Mouse (Mus musculus) forebrain, embryonic 11.5 days (tissue): Measurements from ENCODE around the gene Slc9a7. TPM values are rescaled to one million over a fixed set of nuclear protein-coding genes. Genes with fewer than 3 reads are reported as not detected.

Source experiments
- ATAC-seq: fragments of 200-750 bp; cut with Nextera tagmentation; replicated peaks from 2 replicates; pipeline ENCODE4 v1.8.0; 2017; ENCODE audit warnings: moderate TSS enrichment; ENCODE audit not compliant: low FRiP score
- DNase-seq: peaks from one replicate; pipeline ENCODE4 v3.0.0-alpha.2; 2017; ENCODE audit warnings: low spot score
- H3K27ac ChIP-seq: fragments of 300-500 bp; sonication (generic); 2 replicates; pipeline ENCODE4 v1.5.1; 2014; ENCODE audit warnings: low read depth, low read length
- H3K27me3 ChIP-seq: fragments of 300-500 bp; sonication (generic); 2 replicates; pipeline ENCODE4 v1.6.1; 2014; ENCODE audit warnings: mild to moderate bottlenecking, low read length, mixed read lengths; ENCODE audit not compliant: control insufficient read depth, insufficient read depth
- H3K36me3 ChIP-seq: fragments of 300-500 bp; sonication (generic); 2 replicates; pipeline ENCODE4 v1.6.1; 2014; ENCODE audit warnings: mild to moderate bottlenecking, low read length, moderate library complexity, mixed read lengths; ENCODE audit not compliant: control insufficient read depth, insufficient read depth
- H3K4me1 ChIP-seq: fragments of 300-500 bp; sonication (generic); replicated peaks from 2 replicates; pipeline ENCODE4 v1.6.1; 2014; ENCODE audit warnings: low read length, mixed read lengths; ENCODE audit not compliant: control insufficient read depth, insufficient read depth
- H3K4me2 ChIP-seq: fragments of 300-500 bp; sonication (generic); 2 replicates; pipeline ENCODE4 v1.6.1; 2014; ENCODE audit warnings: low read depth, mild to moderate bottlenecking, low read length, moderate library complexity, mixed read lengths; ENCODE audit not compliant: severe bottlenecking
- H3K4me3 ChIP-seq: fragments of 300-500 bp; sonication (generic); 2 replicates; pipeline ENCODE4 v1.5.1; 2014; ENCODE audit warnings: low read depth, low read length
- H3K9ac ChIP-seq: fragments of 300-500 bp; sonication (generic); 2 replicates; pipeline ENCODE4 v1.6.1; 2014; ENCODE audit warnings: low read length
- H3K9me3 ChIP-seq: fragments of 300-500 bp; sonication (generic); 2 replicates; pipeline ENCODE4 v1.6.1; 2016; ENCODE audit warnings: low read length, mixed read lengths; ENCODE audit not compliant: control insufficient read depth
- WGBS: fragments of 180-500 bp; shearing (Covaris S2); extraction: QIAGEN DNeasy Blood & Tissue Kit; methylation state at CpG from one replicate; pipeline ENCODE4 v1.1.7; 2014; 5-methylcytosine and 5-hydroxymethylcytosine counted together
- polyA plus RNA-seq: library from polyadenylated mRNA; unstranded; fragments of >200 nt; fragmentation: Nextera tagmentation; extraction: Ambion mirVana; gene quantifications from 2 replicates; pipeline ENCODE4 v1.2.1, GENCODE M21; 2014

Slc9a7 gene
- polyA plus RNA-seq, result 1.4 and 1.6 TPM in 2 replicates

DNA sequence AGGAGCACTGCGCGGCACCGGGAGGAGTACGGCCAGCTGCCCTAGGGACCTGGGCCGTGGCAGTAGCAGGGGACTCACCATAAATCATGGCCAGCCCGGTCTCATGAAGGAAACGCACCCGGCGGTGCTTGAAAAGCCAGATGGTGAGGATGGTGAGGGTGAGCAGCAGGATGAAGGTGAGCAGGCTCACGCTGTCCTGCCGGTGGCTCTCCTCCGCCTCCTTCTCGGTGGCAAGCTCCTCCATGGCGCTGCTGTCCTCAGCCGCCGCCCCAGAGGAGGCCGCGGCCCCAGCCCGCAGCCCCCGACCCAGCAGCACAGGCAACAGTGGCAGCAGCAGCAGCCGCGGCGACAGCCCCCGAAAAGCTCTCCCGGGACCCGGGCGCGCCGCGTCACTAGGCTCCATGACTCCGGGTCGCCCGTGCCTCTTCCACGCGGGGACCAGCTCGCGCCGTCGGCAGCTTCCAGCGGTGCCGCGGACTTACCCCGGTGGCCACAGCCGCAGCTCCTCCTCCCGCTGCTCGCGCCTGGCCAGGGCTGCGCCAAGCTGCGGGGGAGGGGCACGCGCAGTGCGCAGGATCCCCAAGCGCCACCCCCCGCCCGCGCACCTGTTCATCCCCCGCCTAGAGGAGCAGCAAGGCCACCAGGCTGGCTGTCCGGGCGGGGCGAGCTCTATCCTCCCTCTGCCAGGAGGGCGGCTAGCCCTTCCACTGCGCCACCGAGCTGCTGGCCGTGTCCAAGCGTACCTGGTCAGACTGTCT lies at the start of gene Slc9a7:
Gene Slc9a7 (minus strand): TSS at position 526 of the 758 bp plus-strand sequence.
- peak within 1 kb of the TSS; percentile 47 for H3K4me3 ChIP-seq
- H3K36me3 ChIP-seq, result no peaks in the 10 kb centered on the region
- peak within 1 kb of the TSS; percentile 52 for H3K9ac ChIP-seq
- H3K4me2 ChIP-seq, result peak within 1 kb of the TSS; percentile 63
- no peaks in the 10 kb centered on the region for H3K9me3 ChIP-seq
- peak; percentile 73 for DNase-seq
- 10% methylated on average over 27 of the region's 65 CpGs for WGBS
- no peaks in the 10 kb centered on the region for H3K27me3 ChIP-seq
- ATAC-seq, result peak; percentile 89
- no peak within 1 kb of the TSS for H3K27ac ChIP-seq
- H3K4me1 ChIP-seq, result no peaks in the 10 kb centered on the region

DNA sequence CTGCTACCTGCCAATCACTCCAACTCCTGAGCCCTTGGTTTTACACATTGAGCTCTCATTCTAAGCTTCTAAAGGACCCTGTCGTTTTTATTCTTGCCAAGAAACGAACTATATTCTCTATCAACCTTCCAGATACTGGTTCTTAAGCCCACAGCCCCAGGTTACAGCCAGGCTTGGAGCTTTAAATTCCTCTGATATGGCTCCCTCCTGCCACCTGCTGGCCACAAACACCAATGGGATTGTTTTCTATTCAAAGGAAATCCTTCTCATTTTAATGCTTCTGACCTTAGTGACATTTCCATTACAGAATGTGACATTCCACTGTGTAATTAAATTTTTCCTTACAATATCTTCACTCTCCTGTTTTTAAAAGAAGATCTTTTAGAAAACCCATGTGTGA lies 44.1 kb upstream of the Slc9a7 start:
- Histone ChIP-seq H3K9me3 (no peaks in the 10 kb centered on the region), H3K4me2 (no peak overlapping the region), H3K4me3 (no peak overlapping the region), H3K36me3 (no peaks in the 10 kb centered on the region), H3K27me3 (no peaks in the 10 kb centered on the region), H3K9ac (no peak overlapping the region), H3K4me1 (no peaks in the 10 kb centered on the region), H3K27ac (no peak overlapping the region)
- ATAC-seq, result no peak
- 10% methylated on average over 2 of the region's 2 CpGs for WGBS
- DNase-seq, result peak; percentile 51

DNA sequence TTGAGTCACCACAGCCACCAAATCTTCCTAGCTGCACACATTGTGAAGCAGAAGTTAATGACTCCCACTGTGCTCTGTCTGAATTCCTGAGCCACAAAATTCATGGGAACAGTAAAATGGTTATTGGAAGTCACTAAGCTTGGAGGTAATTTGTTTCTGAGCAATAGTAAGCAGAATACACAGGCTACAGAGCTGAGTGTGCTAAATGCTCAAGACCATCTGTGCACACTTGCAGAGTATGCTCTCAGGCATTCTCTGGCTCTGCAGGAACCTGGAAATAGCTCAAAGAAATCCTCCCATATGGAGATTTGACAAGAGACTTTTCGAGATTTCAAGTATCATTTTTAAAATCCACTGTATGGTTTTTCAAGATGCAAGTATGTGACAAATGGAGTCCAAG lies 41.1 kb upstream of the Slc9a7 start:
- WGBS, result 67% methylated on average over 1 of the region's 1 CpGs

DNA sequence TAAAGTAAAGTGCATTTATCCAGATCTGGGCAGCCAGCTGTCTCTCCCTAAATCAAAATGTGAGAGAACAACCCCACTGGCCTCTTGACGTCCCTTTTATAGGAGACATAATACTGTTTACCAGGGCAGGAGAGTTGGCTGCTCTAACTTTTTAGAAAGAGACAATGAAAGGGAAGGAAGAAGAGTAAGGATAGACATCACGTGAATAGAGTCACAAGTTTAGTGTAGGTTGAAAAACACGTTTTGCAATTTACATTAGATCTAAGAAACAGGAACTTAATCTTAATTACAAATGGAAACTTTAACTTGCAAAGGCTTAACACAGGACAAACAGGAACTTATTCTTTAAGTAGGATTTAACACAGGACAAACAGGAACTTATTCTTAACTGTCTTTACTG lies 15.6 kb upstream of the Slc9a7 start:
- H3K4me3 ChIP-seq, result no peak overlapping the region
- no peaks in the 10 kb centered on the region for H3K9me3 ChIP-seq
- no peaks in the 10 kb centered on the region for H3K27me3 ChIP-seq
- no peak for DNase-seq
- H3K27ac ChIP-seq, result no peak overlapping the region
- H3K4me2 ChIP-seq, result no peak overlapping the region
- no peak for ATAC-seq
- no peaks in the 10 kb centered on the region for H3K4me1 ChIP-seq
- WGBS, result 44% methylated on average over 3 of the region's 3 CpGs
- no peak overlapping the region for H3K9ac ChIP-seq
- H3K36me3 ChIP-seq, result no peaks in the 10 kb centered on the region

More for the DNA sequence above, 41.1 kb upstream of the Slc9a7 start:
- Histone ChIP-seq H3K9ac (no peak overlapping the region), H3K9me3 (no peaks in the 10 kb centered on the region), H3K27me3 (no peaks in the 10 kb centered on the region), H3K4me3 (no peak overlapping the region), H3K27ac (no peak overlapping the region), H3K4me1 (no peaks in the 10 kb centered on the region), H3K36me3 (no peaks in the 10 kb centered on the region), H3K4me2 (no peak overlapping the region)
- no peak for ATAC-seq
- no peak for DNase-seq

DNA sequence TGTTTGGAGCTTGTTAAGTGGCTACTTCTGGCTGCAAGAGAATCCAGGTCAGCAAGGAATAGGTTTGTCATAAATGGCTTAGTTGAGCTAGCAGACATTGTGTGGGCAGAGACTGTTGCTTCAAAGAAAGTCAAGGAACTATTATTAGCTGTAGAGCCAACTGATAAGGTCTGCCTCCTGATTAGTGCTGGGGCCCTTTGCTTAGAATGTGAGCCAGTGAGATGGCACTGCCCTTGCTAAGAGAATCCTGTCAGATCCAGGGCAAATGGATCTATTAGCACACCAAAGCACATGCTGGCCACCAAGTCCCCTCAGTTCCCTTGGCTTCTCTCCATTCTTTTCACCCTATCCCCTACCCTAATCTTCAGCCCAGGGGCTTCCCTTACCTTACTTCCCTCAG lies 14.3 kb upstream of the Slc9a7 start:
- no peaks in the 10 kb centered on the region for H3K36me3 ChIP-seq
- no peak for ATAC-seq
- no peak overlapping the region for H3K27ac ChIP-seq
- H3K4me2 ChIP-seq, result no peak overlapping the region
- H3K9me3 ChIP-seq, result no peaks in the 10 kb centered on the region
- no peak for DNase-seq
- H3K27me3 ChIP-seq, result no peaks in the 10 kb centered on the region
- H3K4me3 ChIP-seq, result no peak overlapping the region
- no peak overlapping the region for H3K9ac ChIP-seq
- no peaks in the 10 kb centered on the region for H3K4me1 ChIP-seq

DNA sequence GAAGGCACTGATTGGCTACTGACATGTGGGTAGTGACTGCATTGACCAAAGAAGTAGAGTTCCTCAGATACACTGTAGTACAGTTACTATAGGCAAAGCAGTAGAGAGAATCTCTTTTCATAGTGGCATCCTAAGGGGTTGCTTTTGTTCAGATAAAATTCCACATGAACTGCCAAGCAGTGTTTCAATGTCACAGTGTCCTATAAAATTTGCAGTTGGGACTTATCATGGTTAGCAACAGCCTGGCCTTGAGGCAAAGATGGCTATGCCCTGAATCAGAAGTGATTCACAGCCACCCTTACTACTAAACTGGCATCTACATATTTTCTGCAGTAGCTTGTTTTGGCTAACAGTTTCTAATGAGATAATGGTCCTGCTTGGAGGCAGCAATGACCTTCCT lies 11.7 kb upstream of the Slc9a7 start:
- no peak overlapping the region for H3K4me3 ChIP-seq
- DNase-seq, result no peak
- no peaks in the 10 kb centered on the region for H3K36me3 ChIP-seq
- no peak overlapping the region for H3K4me2 ChIP-seq
- no peaks in the 10 kb centered on the region for H3K27me3 ChIP-seq
- H3K9me3 ChIP-seq, result no peaks in the 10 kb centered on the region
- no peak overlapping the region for H3K9ac ChIP-seq
- H3K27ac ChIP-seq, result no peak overlapping the region
- no peak for ATAC-seq
- H3K4me1 ChIP-seq, result no peaks in the 10 kb centered on the region

DNA sequence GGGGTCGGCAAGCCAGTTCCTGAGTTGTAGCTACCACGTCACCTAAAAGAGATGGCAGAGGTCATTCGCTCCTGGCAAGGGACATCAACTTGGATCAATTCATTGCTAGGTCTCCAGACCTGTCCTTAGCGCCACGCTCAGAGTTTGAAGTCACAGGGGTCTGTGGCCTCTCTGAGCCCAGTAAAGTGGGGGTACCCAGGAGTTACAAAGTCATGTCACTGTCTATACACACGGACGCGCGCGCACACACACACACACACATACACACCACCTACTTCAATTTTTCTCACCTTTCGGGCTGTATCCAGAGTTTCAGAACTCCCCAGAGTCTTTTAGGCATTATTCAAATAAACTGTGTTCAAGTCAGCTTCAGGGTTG lies 422 bp upstream of the Slc9a7 start:
- WGBS, result 32% methylated on average over 11 of the region's 11 CpGs
- ATAC-seq, result no peak
- H3K27me3 ChIP-seq, result no peaks in the 10 kb centered on the region
- H3K36me3 ChIP-seq, result no peaks in the 10 kb centered on the region
- H3K4me2 ChIP-seq, result peak overlapping the region; percentile 63
- peak overlapping the region; percentile 47 for H3K4me3 ChIP-seq
- no peaks in the 10 kb centered on the region for H3K9me3 ChIP-seq
- no peak overlapping the region; the same call in 1 of the 2 replicates for H3K9ac ChIP-seq
- no peak overlapping the region for H3K27ac ChIP-seq
- H3K4me1 ChIP-seq, result no peaks in the 10 kb centered on the region
- DNase-seq, result no peak

DNA sequence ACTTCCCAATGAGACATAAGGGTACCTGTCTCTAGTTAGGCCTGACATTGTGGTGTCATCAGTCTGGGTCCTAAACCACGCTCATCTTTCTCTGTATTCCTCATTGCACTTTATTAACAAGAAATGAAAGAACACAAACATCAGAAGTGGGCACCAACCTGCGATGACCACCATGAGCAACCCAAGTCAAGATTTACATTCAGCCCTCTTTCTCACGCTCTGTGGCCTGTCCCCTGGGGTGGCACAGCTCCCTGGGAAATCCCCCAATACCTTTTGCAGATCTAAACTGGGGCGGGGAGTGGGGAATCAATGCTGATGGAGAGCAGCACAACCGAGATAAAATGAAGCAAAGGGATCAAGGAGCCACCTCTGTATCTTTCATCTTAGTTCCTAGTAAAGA lies 892 bp downstream of the Slc9a7 start:
- no peak overlapping the region for H3K27ac ChIP-seq
- peak overlapping the region; percentile 47 for H3K4me3 ChIP-seq
- WGBS, result 29% methylated on average over 5 of the region's 5 CpGs
- H3K4me2 ChIP-seq, result peak overlapping the region; percentile 63
- H3K9me3 ChIP-seq, result no peaks in the 10 kb centered on the region
- H3K36me3 ChIP-seq, result no peaks in the 10 kb centered on the region
- ATAC-seq, result no peak
- no peaks in the 10 kb centered on the region for H3K4me1 ChIP-seq
- no peaks in the 10 kb centered on the region for H3K27me3 ChIP-seq
- no peak for DNase-seq
- H3K9ac ChIP-seq, result no peak overlapping the region

DNA sequence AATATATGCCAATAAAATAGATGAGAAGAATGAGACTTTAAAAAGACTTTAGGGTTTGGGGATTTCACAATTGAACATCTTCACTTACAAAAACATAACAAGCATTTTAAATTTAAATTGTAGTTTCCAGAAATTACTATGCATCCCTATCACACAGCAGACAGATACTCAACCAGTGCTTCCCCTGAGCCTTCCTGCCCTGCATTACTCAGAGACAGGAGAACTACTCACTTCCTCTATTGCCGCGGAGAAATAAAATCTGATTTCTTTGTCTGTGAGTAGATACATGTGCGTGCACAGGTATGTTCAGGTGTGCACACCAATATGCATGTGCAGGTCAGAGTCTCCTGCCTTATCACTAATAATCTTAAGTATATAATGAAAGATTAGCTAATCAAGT lies 2.9 kb downstream of the Slc9a7 start:
- Histone ChIP-seq H3K36me3 (no peaks in the 10 kb centered on the region), H3K4me2 (no peak overlapping the region), H3K9me3 (no peaks in the 10 kb centered on the region), H3K4me1 (no peaks in the 10 kb centered on the region), H3K27me3 (no peaks in the 10 kb centered on the region), H3K4me3 (no peak overlapping the region), H3K9ac (no peak overlapping the region), H3K27ac (no peak overlapping the region)
- DNase-seq, result no peak
- 85% methylated on average over 3 of the region's 3 CpGs for WGBS
- ATAC-seq, result no peak
